Mouse (Mus musculus) Muller cell, postnatal 12 days (primary cell): Measurements from ENCODE around the gene Adam12.

Experiments used
- DNase-seq: peaks from one replicate; pipeline ENCODE4 v3.0.0-alpha.2; 2015; ENCODE audit errors: inconsistent ontology term

The Adam12 gene

DNA sequence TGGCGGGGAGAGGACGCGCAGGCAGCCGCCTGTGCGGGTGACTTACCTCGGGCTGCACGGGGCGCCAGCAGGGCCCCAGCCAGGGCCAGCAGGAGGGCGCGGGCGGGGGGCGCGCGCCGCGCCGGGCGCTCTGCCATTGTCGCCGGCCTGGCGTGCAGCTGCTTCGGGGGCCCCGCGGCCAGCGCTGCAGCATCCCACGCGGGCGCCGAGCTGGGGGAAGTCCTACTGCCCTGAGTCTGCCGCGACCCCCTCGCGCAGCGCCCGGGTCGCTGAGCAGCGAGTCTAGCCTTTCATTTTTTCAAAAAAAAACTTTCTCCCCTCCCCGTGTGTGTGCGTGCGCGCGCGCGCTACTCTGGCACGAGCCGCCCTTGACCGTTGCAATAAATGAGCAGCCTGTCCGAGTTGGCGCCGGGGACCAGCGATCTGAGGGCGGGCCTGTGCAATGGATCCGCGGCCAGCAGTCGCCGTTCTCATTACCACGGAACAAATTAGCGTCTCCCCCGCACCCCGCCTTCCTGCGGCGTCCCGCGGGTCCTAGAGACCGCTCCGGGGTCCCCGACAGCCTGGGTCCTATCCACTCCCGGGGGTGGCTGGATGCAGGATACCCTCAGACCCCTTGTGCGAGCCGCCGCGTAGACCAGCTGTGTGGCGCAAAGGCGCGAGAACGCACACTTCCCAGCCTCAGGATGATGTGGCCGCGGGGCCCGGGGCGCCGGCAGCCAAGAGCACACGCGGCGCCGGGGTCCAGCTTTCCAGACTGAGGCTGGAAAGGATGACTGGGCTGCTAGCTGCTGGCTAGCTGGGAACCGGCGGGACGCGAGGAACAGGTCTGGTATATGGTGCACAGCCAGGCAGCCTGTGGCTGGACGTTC is 7.0 kb downstream of the Adam12 start:
- DNase-seq: peak; percentile 90

DNA sequence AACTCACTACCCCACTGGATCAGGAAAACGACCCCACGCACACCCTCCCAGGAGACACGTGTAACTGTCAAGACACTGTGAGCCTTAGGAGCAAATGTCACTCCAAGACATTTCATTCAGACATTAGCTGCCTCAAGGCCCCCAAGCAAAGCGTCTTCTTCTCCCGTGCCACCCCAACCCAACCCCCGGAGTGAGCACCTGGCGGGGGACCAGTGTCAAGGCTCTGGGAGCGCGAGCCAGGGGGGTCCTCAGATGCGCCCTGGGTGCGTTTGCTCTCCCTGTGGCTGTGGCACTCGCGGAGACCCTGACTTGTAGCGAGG is 7.6 kb downstream of the Adam12 start:
- no peak for DNase-seq

GRCm38 (mm10) chr7:134223444-134224161 is 8.3 kb downstream of the Adam12 start:
- peak; percentile 70 for DNase-seq

DNA sequence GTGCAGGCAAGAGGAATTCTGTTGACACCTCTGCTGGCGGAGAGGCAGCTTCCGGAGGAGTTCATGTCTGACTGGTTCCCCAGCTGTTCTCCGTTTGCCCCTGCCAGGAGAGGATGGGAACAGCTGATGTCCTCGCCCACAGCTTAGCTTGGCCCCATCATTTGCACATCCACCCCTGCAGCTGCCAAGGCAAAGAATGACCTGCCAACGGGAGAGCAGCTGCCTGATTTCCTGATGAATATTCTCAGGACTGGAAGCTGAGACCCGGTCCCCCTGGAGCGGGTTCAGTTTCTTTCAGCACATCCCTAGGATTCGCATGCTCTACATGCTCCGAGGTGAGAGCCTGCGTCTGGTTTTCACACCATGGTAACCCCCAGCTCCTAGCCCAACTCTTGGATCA is 24.0 kb downstream of the Adam12 start:
- DNase-seq: no peak

DNA sequence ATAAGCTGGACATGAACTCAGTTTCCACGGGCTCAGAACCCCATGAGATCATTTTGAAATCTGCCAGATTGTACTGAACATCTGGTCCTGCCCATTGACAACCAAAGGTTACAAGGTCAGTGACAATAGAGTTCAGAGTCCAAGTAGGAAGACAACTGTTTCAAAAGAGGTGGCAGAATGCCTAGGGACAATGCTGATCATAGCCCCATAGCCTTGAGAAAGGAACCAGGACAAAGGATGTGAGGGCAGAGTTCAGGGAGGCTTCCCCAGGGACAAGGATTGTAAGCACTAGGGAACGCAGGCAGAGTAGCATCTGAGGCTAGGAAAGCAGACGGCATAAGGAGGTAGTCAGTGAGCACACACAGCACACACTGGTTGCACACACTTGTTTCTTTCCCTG is 38.9 kb downstream of the Adam12 start:
- DNase-seq: no peak

GRCm38 (mm10) chr7:134190101-134190500 is 41.8 kb downstream of the Adam12 start:
- no peak for DNase-seq

DNA sequence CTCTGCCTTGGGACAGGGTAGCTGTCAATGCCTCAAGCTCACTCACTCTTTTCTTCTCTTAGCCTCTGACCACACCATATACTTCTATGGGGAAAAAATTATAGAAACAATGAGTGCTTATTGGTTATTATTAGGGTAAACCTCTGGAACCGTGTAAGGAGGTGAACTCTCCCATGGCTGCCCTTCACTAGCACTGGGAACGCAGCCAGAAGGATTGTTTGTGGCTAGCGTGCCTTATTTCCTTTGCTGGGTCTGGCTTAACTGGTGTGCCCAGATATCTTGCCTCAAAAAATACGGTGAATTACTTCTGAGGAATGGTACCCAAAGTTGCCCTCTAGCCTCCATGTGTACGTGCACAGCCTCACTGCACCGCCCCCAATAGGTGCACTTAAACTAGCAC is 43.4 kb downstream of the Adam12 start:
- peak; percentile 39 for DNase-seq

DNA sequence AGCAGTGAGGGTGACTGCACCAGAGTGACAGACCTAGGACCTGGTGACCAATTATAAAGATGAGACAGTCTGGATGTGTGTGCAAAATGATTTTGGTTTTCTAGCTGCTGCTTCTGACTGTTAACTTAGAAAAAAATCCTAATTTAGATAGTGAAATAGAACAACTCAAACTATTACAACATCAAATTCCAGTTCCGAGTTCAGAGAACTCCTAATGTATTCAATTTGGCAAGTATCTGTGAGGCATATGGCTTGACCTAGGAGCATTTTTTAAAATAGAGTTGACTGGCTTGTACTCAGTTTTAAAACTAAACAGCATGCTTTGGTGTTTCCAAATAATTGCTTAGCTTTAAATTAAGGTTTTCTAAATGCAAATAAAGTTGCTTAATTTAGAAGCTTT is 44.0 kb downstream of the Adam12 start:
- DNase-seq: no peak

DNA sequence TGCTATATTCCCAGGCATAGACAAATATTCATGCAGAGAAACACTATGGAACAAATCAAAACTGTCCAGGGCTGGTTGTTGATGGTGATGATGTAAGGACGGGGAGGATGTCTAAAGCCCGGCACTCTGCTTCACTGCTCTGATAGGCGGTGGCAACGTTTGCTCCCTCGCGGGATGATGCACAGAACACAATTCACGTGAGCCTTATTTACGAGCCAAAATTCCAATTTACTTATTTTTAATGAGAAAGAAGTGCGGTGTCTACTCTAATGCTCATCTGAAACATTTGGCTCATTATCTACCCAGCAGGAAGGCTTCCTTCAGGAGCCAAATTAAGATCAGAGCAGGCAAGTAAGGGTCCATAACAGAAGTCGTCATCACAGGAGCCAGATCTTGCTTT is 45.4 kb downstream of the Adam12 start:
- peak; percentile 55 for DNase-seq

DNA sequence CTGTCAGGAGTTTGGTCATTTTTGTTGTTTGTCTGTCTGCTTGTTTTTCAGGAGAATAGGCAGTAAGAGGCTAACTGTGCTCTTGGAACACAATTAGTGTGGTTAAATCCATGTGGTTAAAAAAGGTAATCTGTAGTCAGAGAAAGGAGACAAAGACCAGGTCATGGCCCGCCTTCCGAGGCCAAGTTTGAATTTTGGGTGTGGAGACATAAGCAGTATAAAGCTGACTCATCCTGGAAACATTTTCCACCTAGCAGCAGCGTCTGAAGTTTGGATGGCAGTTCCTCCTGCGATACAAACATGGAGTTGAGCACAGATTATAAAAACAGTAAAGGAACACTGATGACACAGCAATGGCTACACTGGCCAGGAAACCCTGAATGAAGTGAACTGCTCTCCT is 46.2 kb downstream of the Adam12 start:
- DNase-seq: no peak

GRCm38 (mm10) chr7:134181717-134182116 is 50.2 kb downstream of the Adam12 start:
- DNase-seq: no peak

DNA sequence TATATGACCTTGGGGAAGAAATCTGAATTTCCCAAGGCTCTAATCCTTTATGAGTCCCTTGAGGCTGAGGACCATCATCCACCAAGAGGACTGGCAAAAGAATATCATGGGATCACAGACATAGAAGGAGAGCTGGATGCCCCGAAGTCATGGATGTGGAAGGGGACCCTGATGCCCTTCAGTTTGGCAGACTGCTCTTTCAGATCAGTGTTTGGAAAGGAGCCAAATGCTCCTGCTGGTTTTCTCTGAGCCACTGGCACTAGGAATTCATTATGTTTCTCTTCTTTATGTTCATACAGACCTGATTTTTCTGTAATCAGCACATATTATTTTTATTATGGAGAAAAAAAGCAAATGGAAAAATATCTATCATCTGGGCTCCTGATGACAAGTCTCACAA is 50.9 kb downstream of the Adam12 start:
- peak; percentile 48 for DNase-seq

DNA sequence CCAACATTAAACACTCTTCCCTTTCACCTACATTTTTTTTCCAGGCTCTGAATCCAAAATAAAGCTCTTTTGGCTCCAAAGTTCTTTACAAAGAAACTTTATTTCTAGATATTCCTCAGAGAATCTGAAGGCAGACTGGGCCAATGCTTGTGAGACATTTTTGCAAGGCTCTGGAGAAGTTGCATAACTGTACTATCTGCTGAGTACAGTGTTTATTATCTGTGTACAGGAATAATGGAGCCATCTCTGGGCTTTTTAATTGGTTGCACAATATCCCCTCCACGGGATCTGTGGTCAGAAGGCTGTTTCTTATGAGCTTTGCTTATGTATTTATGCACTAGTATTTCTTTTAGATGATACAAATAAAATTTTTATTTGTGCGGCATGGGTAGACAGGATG is 54.9 kb downstream of the Adam12 start:
- DNase-seq: no peak

- DNase-seq: no peak
These were observed 56.7 kb downstream of the Adam12 start for GRCm38 (mm10) chr7:134175201-134175600.

- no peak for DNase-seq
These were observed 58.4 kb downstream of the Adam12 start for GRCm38 (mm10) chr7:134173442-134174090.

GRCm38 (mm10) chr7:134170180-134170910 is 61.6 kb downstream of the Adam12 start:
- DNase-seq: no peak

- no peak for DNase-seq
These were observed 62.2 kb downstream of the Adam12 start for GRCm38 (mm10) chr7:134169780-134170179.

- no peak for DNase-seq
These were observed 64.4 kb downstream of the Adam12 start for GRCm38 (mm10) chr7:134167586-134167985.

DNA sequence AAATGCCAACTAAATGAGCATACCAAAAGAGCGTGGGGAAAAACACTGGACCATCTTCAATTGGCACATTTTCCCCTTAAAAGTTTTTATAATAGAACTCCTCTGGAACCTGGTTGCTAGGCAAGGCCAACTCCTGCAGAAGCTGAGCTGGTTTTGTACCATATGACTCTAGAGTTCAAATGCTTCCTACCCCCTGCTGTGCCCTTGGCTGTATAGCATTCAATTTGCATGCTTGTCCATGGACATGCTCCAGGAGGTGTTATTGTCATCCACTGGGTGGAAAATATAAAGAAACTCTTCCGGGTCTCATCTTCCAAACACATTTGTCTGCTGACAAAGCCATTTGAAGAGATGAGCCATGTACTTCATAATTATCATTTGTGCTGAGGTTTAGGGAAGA is 68.2 kb downstream of the Adam12 start:
- DNase-seq: no peak

- DNase-seq: no peak
These were observed 69.1 kb downstream of the Adam12 start for GRCm38 (mm10) chr7:134162886-134163285.

GRCm38 (mm10) chr7:134159608-134160007 is 72.3 kb downstream of the Adam12 start:
- no peak for DNase-seq

DNA sequence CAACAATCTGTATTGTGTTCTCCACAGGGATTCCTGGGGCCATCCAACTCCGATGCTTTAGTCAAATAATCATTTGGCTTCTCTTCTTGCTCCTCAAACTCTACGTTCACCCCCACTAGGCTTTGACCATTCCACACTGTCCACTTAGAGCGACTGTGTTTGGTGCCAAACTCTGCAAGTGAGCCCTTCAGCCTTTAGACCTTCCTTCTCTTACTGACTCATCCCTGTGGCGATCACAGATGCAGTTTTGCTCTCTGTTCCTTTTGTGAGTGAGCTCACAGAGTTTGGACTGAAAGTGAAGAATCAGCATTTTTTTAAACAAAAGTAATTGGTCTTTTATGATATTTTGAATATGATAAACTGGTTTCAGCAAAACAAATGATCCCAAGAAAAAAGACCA is 80.6 kb downstream of the Adam12 start:
- peak; percentile 25 for DNase-seq
